Mouse (Mus musculus) forebrain, embryonic 11.5 days (tissue): ENCODE measurements around the gene Rab44. TPM values are rescaled to one million over a fixed set of nuclear protein-coding genes. Genes with fewer than 3 reads are reported as not detected.

ENCODE experiments used
- ATAC-seq: fragments of 200-750 bp; cut with Nextera tagmentation; replicated peaks from 2 replicates; pipeline ENCODE4 v1.8.0; 2017; ENCODE audit warnings: moderate TSS enrichment; ENCODE audit not compliant: low FRiP score
- DNase-seq: peaks from one replicate; pipeline ENCODE4 v3.0.0-alpha.2; 2017; ENCODE audit warnings: low spot score
- H3K27ac ChIP-seq: fragments of 300-500 bp; sonication (generic); 2 replicates; pipeline ENCODE4 v1.5.1; 2014; ENCODE audit warnings: low read depth, low read length
- H3K27me3 ChIP-seq: fragments of 300-500 bp; sonication (generic); 2 replicates; pipeline ENCODE4 v1.6.1; 2014; ENCODE audit warnings: mild to moderate bottlenecking, low read length, mixed read lengths; ENCODE audit not compliant: control insufficient read depth, insufficient read depth
- H3K36me3 ChIP-seq: fragments of 300-500 bp; sonication (generic); 2 replicates; pipeline ENCODE4 v1.6.1; 2014; ENCODE audit warnings: mild to moderate bottlenecking, low read length, moderate library complexity, mixed read lengths; ENCODE audit not compliant: control insufficient read depth, insufficient read depth
- H3K4me1 ChIP-seq: fragments of 300-500 bp; sonication (generic); replicated peaks from 2 replicates; pipeline ENCODE4 v1.6.1; 2014; ENCODE audit warnings: low read length, mixed read lengths; ENCODE audit not compliant: control insufficient read depth, insufficient read depth
- H3K4me2 ChIP-seq: fragments of 300-500 bp; sonication (generic); 2 replicates; pipeline ENCODE4 v1.6.1; 2014; ENCODE audit warnings: low read depth, mild to moderate bottlenecking, low read length, moderate library complexity, mixed read lengths; ENCODE audit not compliant: severe bottlenecking
- H3K4me3 ChIP-seq: fragments of 300-500 bp; sonication (generic); 2 replicates; pipeline ENCODE4 v1.5.1; 2014; ENCODE audit warnings: low read depth, low read length
- H3K9ac ChIP-seq: fragments of 300-500 bp; sonication (generic); 2 replicates; pipeline ENCODE4 v1.6.1; 2014; ENCODE audit warnings: low read length
- H3K9me3 ChIP-seq: fragments of 300-500 bp; sonication (generic); 2 replicates; pipeline ENCODE4 v1.6.1; 2016; ENCODE audit warnings: low read length, mixed read lengths; ENCODE audit not compliant: control insufficient read depth
- WGBS: fragments of 180-500 bp; shearing (Covaris S2); extraction: QIAGEN DNeasy Blood & Tissue Kit; methylation state at CpG from one replicate; pipeline ENCODE4 v1.1.7; 2014; 5-methylcytosine and 5-hydroxymethylcytosine counted together
- polyA plus RNA-seq: library from polyadenylated mRNA; unstranded; fragments of >200 nt; fragmentation: Nextera tagmentation; extraction: Ambion mirVana; gene quantifications from 2 replicates; pipeline ENCODE4 v1.2.1, GENCODE M21; 2014

Rab44 gene
- polyA plus RNA-seq, 1 experiment from 2014 or later: 0.08 TPM

DNA sequence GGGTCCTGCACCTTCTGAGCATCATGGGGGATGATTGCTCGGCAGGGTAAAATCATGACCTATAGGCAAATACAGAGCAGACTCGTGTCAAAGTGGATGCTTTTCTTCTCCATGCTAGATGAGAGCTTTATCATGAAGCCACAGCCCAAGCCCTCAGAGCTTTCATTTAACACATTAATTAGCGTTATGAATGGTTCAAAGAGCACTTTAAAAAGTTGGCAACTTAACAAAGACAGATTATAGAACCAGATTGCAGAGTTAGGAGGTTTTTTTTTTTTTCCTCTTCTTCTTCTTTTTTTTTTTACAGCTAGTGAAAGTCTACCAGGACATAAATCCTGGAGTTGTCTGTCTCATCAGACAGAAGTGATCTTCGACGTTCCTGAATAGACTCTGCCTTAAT lies 15.4 kb downstream of the Rab44 start:
- Histone ChIP-seq H3K27ac (no peak overlapping the region), H3K9me3 (no peaks in the 10 kb centered on the region), H3K4me1 (no peaks in the 10 kb centered on the region), H3K27me3 (no peaks in the 10 kb centered on the region), H3K36me3 (no peaks in the 10 kb centered on the region), H3K9ac (no peak overlapping the region), H3K4me2 (no peak overlapping the region), H3K4me3 (no peak overlapping the region)
- WGBS: 41% methylated on average over 5 of the region's 5 CpGs
- no peak for DNase-seq
- ATAC-seq: no peak

DNA sequence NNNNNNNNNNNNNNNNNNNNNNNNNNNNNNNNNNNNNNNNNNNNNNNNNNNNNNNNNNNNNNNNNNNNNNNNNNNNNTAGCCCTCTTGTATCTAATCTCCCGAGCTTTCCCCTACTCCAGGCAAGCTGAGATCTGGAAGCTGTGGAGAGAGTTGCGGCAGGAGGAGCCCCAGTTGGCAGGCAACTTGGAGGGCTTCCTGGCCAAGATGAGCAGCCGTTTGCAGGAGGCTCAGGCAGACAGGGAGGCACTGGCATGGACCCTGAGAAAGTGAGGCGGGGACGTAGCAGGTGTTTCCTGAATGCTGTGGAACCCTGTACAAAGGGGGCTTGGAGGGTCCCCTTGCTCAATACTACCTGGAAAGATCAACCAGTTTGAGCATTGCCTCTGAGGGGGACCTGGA lies 21.1 kb downstream of the Rab44 start:
- H3K4me2 ChIP-seq: no peak overlapping the region
- DNase-seq (no peak), ATAC-seq (no peak)
- no peak overlapping the region for H3K9ac ChIP-seq
- H3K4me3 ChIP-seq: no peak overlapping the region
- H3K4me1 ChIP-seq: no peaks in the 10 kb centered on the region
- no peaks in the 10 kb centered on the region for H3K9me3 ChIP-seq
- H3K27me3 ChIP-seq: no peaks in the 10 kb centered on the region
- WGBS: 79% methylated on average over 5 of the region's 5 CpGs
- no peak overlapping the region for H3K27ac ChIP-seq
- H3K36me3 ChIP-seq: no peaks in the 10 kb centered on the region

DNA sequence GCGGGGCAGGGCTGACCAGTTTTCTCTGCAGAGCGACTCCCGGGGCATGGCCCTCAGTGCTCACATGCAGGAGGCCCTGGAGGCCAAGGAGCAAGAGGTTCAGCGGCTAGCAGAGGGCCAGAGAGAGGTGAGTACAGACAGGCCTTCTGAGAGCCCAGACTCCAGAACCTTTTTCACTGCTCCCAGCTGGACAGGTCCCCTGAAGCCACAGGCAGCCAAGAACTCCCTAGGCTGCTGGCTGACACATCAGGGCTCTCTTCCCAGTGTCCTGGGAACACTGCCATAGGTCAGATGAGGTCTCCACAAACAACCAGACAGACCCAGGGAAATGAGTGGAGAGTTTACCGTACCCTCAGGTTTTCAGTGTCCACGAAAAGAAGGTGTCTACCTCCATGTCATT lies 22.3 kb downstream of the Rab44 start:
- Histone ChIP-seq H3K4me3 (no peak overlapping the region), H3K4me2 (no peak overlapping the region), H3K36me3 (no peaks in the 10 kb centered on the region), H3K27ac (no peak overlapping the region), H3K4me1 (no peaks in the 10 kb centered on the region), H3K27me3 (no peaks in the 10 kb centered on the region), H3K9me3 (no peaks in the 10 kb centered on the region), H3K9ac (no peak overlapping the region)
- WGBS: 60% methylated on average over 6 of the region's 6 CpGs
- no peak for ATAC-seq
- DNase-seq: no peak

DNA sequence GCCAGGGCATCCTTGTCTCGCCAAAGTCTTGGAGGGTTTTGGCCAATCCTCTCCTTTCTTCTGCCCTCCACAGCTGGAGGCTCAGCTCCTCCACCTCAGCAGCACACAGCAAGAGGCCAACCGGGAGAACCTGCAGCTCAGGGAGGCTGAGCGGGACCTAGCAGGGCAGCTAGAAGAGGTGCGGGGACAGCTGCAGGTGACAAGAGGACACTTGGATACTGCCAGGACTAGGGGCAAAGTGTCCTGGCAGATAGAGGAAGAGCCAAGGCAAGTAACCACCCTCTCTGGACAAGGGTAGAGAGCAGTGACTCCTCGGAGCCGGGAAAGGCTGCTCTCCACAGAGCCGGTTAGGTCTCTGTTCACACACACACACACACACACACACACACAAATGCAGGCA lies 24.0 kb downstream of the Rab44 start:
- H3K4me3 ChIP-seq: no peak overlapping the region
- no peak overlapping the region for H3K4me2 ChIP-seq
- H3K27ac ChIP-seq: no peak overlapping the region
- H3K9ac ChIP-seq: no peak overlapping the region
- H3K4me1 ChIP-seq: no peaks in the 10 kb centered on the region
- no peaks in the 10 kb centered on the region for H3K9me3 ChIP-seq
- WGBS: 74% methylated on average over 7 of the region's 7 CpGs
- no peak for DNase-seq
- H3K27me3 ChIP-seq: no peaks in the 10 kb centered on the region
- no peaks in the 10 kb centered on the region for H3K36me3 ChIP-seq
- no peak for ATAC-seq

DNA sequence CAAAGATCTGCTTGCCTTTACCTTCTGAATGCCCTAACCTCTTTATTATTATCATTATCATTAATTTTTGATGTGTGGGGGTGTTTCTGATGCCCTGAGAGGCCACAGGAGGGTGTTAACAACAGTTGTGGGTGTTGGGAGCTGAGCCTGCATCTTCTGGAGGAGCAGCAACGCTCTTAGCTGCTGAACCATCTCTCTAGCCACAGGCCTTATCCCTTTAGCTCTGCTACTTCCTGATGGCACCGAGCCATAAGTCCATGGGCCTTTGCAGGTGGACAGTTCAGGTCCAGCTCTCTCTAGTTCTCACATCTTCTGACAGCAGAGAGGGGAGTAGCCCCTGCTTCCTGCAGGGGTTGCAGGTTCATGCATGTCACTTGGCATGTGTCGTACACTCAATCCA lies 27.6 kb downstream of the Rab44 start:
- ATAC-seq (no peak), DNase-seq (no peak)
- WGBS: 92% methylated on average over 3 of the region's 3 CpGs
- no peak overlapping the region for H3K9ac ChIP-seq
- H3K4me2 ChIP-seq: no peak overlapping the region
- H3K27me3 ChIP-seq: no peaks in the 10 kb centered on the region
- no peaks in the 10 kb centered on the region for H3K4me1 ChIP-seq
- H3K36me3 ChIP-seq: no peaks in the 10 kb centered on the region
- H3K4me3 ChIP-seq: no peak overlapping the region
- H3K27ac ChIP-seq: no peak overlapping the region
- H3K9me3 ChIP-seq: no peaks in the 10 kb centered on the region

DNA sequence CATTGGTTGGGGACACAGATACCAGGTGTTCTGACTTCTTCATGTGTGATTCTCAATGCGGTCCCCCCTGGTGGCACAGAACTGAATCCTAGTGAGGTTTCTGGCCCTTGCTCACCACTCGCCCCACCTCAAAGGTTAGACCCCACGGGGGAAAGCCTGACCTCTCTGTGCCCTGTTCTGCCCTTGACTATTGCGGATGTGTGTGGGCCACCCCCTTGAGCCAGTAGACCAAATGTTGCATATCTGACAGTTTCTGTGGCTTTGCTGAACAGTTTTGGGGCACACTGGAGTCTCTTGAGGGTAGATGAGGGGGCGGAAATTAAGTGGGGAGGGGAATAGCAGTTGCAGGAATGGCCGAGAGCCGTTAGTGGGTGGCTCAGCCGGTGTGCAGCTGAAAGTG lies 29.3 kb downstream of the Rab44 start:
- Histone ChIP-seq H3K4me2 (no peak overlapping the region), H3K27ac (no peak overlapping the region), H3K9ac (no peak overlapping the region), H3K4me3 (no peak overlapping the region), H3K27me3 (no peaks in the 10 kb centered on the region), H3K36me3 (no peaks in the 10 kb centered on the region), H3K9me3 (no peaks in the 10 kb centered on the region), H3K4me1 (no peaks in the 10 kb centered on the region; the same call in 1 of the 2 replicates)
- ATAC-seq: no peak
- 86% methylated on average over 8 of the region's 8 CpGs for WGBS
- DNase-seq: no peak

DNA sequence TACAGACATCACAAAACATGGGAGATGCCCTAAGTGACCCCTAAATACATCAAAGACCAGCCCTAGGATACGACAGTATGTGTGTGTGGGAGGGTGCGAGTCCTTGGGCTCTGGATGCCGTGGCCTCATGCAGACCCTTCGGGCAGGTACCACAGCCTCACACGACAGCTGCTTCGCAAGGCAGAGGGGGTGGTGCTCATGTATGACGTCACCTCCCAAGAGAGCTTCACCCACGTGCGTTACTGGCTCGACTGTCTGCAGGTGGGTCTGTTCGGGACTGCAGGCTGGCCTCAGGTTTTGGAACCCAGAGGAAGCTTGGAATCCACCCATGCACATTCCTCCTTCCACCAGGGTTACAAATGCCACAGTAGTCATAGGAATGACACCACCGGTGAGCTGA lies 31.2 kb downstream of the Rab44 start:
- Histone ChIP-seq H3K4me2 (no peak overlapping the region), H3K9ac (no peak overlapping the region), H3K27ac (no peak overlapping the region), H3K36me3 (no peaks in the 10 kb centered on the region), H3K9me3 (no peaks in the 10 kb centered on the region), H3K4me1 (no peaks in the 10 kb centered on the region; the same call in 1 of the 2 replicates), H3K4me3 (no peak overlapping the region), H3K27me3 (no peaks in the 10 kb centered on the region)
- 92% methylated on average over 12 of the region's 12 CpGs for WGBS
- no peak for DNase-seq
- ATAC-seq: no peak

DNA sequence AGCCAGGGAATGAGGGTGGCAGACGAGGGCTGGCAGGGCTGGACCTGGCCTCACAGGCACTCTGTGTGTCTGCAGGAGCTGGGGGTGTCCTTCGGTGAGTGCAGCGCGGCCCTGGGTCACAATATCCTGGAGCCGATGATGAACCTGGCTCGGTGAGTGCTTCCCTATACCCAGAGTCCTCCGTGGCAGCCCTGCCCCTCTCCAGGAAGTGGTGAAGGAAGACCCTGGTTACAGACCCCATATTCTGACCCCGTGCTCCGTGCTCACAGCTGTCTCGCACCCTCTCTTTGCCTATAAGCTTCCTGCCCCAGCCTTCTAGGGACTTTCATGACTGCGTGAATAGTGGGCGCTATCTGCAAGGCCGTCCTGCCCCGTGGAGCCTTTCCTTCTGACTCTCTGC lies 33.3 kb downstream of the Rab44 start:
- H3K27ac ChIP-seq: no peak overlapping the region
- no peaks in the 10 kb centered on the region for H3K27me3 ChIP-seq
- no peak overlapping the region for H3K4me3 ChIP-seq
- H3K9ac ChIP-seq: no peak overlapping the region
- DNase-seq (no peak), ATAC-seq (no peak)
- WGBS: 79% methylated on average over 14 of the region's 14 CpGs
- H3K4me2 ChIP-seq: no peak overlapping the region
- no peaks in the 10 kb centered on the region; the same call in 1 of the 2 replicates for H3K4me1 ChIP-seq
- no peaks in the 10 kb centered on the region for H3K9me3 ChIP-seq
- no peaks in the 10 kb centered on the region for H3K36me3 ChIP-seq

DNA sequence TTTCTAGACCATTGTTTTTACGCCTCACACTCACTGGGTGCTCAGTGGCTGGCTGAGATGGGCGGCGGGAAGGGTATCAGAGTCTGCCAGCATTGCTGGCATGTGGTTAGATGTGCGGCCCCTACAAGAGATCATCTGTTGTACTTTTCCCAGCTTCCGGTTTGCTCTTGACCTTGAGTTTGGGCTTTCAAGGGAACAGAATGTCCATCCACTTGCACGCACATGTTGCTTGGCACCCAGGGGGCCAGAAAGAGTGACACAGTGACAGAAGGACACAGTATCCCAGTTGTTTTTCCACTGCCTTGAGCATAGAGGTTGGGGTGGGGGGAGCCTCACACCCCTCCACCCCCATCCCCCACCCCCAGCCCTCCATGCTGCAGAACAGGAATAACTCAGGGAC lies 33.8 kb downstream of the Rab44 start:
- ATAC-seq (no peak), DNase-seq (no peak)
- 88% methylated on average over 6 of the region's 6 CpGs for WGBS
- no peak overlapping the region for H3K4me3 ChIP-seq
- no peaks in the 10 kb centered on the region for H3K9me3 ChIP-seq
- H3K27me3 ChIP-seq: no peaks in the 10 kb centered on the region
- H3K4me2 ChIP-seq: no peak overlapping the region
- no peak overlapping the region for H3K9ac ChIP-seq
- no peak overlapping the region for H3K27ac ChIP-seq
- no peaks in the 10 kb centered on the region; the same call in 1 of the 2 replicates for H3K4me1 ChIP-seq
- H3K36me3 ChIP-seq: no peaks in the 10 kb centered on the region
